Mouse (Mus musculus) liver, postnatal 0 days (tissue): ENCODE measurements around the gene Snx20. TPM values are rescaled to one million over a fixed set of nuclear protein-coding genes. Genes with fewer than 3 reads are reported as not detected.

Experiments
- ATAC-seq: fragments of 200-750 bp; cut with Nextera tagmentation; 2 replicates; pipeline ENCODE4 v1.8.0; 2017; ENCODE audit warnings: mild to moderate bottlenecking, moderate library complexity
- DNase-seq: peaks from one replicate; pipeline ENCODE4 v3.0.0-alpha.2; 2016
- H3K27ac ChIP-seq: fragments of 300-500 bp; sonication (generic); 2 replicates; pipeline ENCODE4 v1.5.1; 2014; ENCODE audit warnings: antibody characterized with exemption, moderate library complexity, mild to moderate bottlenecking, low read depth
- H3K27me3 ChIP-seq: fragments of 300-500 bp; sonication (generic); 2 replicates; pipeline ENCODE4 v1.6.1; 2014; ENCODE audit warnings: low read length, control low read depth, mixed read lengths; ENCODE audit not compliant: insufficient read depth
- H3K36me3 ChIP-seq: fragments of 300-500 bp; sonication (generic); replicated peaks from 2 replicates; pipeline ENCODE4 v1.6.1; 2014; ENCODE audit warnings: mild to moderate bottlenecking, control low read depth, low read length, moderate library complexity, mixed read lengths; ENCODE audit not compliant: insufficient read depth
- H3K4me1 ChIP-seq: fragments of 300-500 bp; sonication (generic); 2 replicates; pipeline ENCODE4 v1.6.1; 2014; ENCODE audit warnings: antibody characterized with exemption, mild to moderate bottlenecking, control low read depth; ENCODE audit not compliant: insufficient read depth
- H3K4me2 ChIP-seq: fragments of 300-500 bp; sonication (generic); 2 replicates; pipeline ENCODE4 v1.6.1; 2014; ENCODE audit warnings: low read depth, mild to moderate bottlenecking, low read length, moderate library complexity, mixed read lengths
- H3K4me3 ChIP-seq: fragments of 300-500 bp; sonication (generic); 2 replicates; pipeline ENCODE4 v1.5.1; 2014; ENCODE audit warnings: low read depth, low read length
- H3K9ac ChIP-seq: fragments of 300-500 bp; sonication (generic); replicated peaks from 2 replicates; pipeline ENCODE4 v1.6.1; 2014; ENCODE audit warnings: mild to moderate bottlenecking, moderate library complexity
- H3K9me3 ChIP-seq: fragments of 300-500 bp; sonication (generic); 2 replicates; pipeline ENCODE4 v1.6.1; 2016; ENCODE audit warnings: mild to moderate bottlenecking, control low read depth, low read length, mixed read lengths
- CTCF ChIP-seq: sonication (generic); IDR thresholded peaks from 2 replicates; pipeline ENCODE4 v1.5.1; 2016; ENCODE audit warnings: antibody characterized with exemption, low read depth
- EP300 ChIP-seq: IDR thresholded peaks from 2 replicates; pipeline ENCODE4 v1.6.1; 2016; ENCODE audit warnings: antibody characterized with exemption, low read depth, mild to moderate bottlenecking
- WGBS: fragments of 180-500 bp; shearing (Covaris S2); extraction: QIAGEN DNeasy Blood & Tissue Kit; methylation state at CpG from one replicate; pipeline ENCODE4 v1.1.7; 2014; ENCODE audit not compliant: insufficient replicate concordance; 5-methylcytosine and 5-hydroxymethylcytosine counted together
- polyA plus RNA-seq: library from polyadenylated mRNA; unstranded; fragments of >200 nt; fragmentation: Nextera tagmentation; extraction: Ambion mirVana; gene quantifications from 2 replicates; pipeline ENCODE4 v1.2.1, GENCODE M21; 2015

Snx20 gene
- polyA plus RNA-seq, 1 experiment from 2014 or later, result 6.0 TPM

DNA sequence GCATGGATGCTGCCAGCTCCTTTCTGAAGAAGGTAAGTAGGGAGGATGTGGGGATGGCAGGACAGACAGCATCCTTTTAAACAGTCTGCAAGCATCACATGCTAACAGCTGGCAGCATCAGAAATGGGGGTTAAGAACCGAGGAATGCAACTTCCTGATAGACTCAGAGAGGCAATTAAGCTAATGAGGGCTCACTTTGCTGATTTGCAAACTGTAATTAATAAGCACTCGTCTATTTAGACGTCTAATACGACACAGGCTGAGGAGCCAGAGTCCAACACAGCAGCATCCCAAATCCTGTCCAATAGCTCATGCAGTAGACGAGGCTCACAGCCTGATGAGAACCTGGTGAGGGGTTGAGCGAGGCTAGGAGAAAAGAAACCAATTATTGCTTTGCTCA, 25.7 kb downstream of the Snx20 start:
- ATAC-seq (no peak), DNase-seq (no peak)
- Histone ChIP-seq H3K36me3 (no peaks in the 10 kb centered on the region), H3K4me3 (no peak overlapping the region), H3K4me2 (no peak overlapping the region), H3K9ac (no peak overlapping the region), H3K9me3 (no peaks in the 10 kb centered on the region), H3K4me1 (no peaks in the 10 kb centered on the region), H3K27ac (no peak overlapping the region), H3K27me3 (no peaks in the 10 kb centered on the region)
- 64% methylated on average over 6 of the region's 6 CpGs for WGBS
- TF ChIP-seq CTCF, result no peak
- TF ChIP-seq EP300, result no peak

DNA sequence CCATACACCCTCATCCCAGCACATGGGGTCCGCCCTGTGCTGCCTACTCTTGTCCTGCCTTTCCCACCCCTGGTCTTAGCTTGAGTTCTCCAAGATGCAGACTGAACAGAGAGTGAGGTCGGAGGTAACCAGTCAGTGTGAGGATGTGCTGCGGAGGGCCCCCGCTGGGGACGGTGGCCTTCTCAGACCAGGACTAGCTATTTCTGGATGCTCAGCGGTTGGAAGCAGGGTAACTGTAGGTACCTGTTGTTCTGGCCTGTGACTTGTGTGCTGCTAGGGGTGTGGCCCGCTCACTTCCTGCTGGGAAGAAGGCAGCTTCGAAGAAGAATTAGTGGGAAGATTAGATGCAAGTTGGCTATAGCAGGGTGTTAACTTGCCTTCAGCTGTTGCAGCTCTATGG, 26.9 kb downstream of the Snx20 start:
- WGBS, result 74% methylated on average over 8 of the region's 8 CpGs

DNA sequence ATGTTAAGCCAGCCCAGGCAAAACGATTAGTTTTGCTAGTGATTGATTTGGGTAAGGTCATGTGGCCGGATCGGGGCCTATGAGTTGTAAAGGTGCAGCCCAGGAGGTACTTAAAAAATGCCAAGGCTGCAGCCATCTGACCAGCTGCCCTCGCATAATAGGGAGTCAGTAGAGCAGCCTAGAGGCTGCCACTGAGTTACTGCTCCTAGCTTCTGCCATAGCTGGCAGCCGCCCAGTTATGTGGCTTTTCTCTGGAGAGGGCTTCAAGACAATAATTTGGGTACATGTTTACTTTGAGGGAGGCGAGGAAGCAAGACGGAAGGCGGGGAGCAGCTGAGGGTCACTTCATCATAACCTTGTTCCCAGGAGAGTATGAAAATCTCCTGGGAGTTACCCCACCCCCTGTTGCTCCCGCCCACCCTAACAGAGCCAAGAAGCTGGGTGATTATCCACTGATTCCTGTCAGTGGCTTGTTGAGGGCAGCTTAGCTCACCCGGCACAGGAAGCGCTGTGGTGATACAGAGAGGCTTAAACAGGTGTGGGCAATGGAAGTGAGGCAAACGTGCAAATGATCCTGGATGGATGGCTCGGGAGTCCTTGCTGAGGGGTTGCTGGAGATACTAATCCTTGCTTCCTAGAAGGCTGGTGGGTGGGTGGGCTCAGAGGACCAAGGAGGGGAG, 30.4 kb downstream of the Snx20 start:
- no peak overlapping the region for H3K27ac ChIP-seq
- peaks cover 5% of the 10 kb centered on the region; the same call in 1 of the 2 replicates for H3K9me3 ChIP-seq
- no peaks in the 10 kb centered on the region for H3K4me1 ChIP-seq
- DNase-seq (no peak), ATAC-seq (no peak)
- no peaks in the 10 kb centered on the region for H3K36me3 ChIP-seq
- no peak for TF ChIP-seq CTCF
- TF ChIP-seq EP300, result no peak
- no peak overlapping the region for H3K4me3 ChIP-seq
- H3K4me2 ChIP-seq, result no peak overlapping the region
- H3K9ac ChIP-seq, result no peak overlapping the region
- 58% methylated on average over 13 of the region's 13 CpGs for WGBS
- H3K27me3 ChIP-seq, result no peaks in the 10 kb centered on the region

More for the DNA sequence above, 26.9 kb downstream of the Snx20 start:
- Histone ChIP-seq H3K9me3 (no peaks in the 10 kb centered on the region), H3K27me3 (no peaks in the 10 kb centered on the region), H3K4me1 (no peaks in the 10 kb centered on the region), H3K36me3 (no peaks in the 10 kb centered on the region), H3K4me2 (no peak overlapping the region), H3K9ac (no peak overlapping the region), H3K4me3 (no peak overlapping the region), H3K27ac (no peak overlapping the region)
- DNase-seq (no peak), ATAC-seq (no peak)
- TF ChIP-seq EP300 (no peak), CTCF (no peak)

DNA sequence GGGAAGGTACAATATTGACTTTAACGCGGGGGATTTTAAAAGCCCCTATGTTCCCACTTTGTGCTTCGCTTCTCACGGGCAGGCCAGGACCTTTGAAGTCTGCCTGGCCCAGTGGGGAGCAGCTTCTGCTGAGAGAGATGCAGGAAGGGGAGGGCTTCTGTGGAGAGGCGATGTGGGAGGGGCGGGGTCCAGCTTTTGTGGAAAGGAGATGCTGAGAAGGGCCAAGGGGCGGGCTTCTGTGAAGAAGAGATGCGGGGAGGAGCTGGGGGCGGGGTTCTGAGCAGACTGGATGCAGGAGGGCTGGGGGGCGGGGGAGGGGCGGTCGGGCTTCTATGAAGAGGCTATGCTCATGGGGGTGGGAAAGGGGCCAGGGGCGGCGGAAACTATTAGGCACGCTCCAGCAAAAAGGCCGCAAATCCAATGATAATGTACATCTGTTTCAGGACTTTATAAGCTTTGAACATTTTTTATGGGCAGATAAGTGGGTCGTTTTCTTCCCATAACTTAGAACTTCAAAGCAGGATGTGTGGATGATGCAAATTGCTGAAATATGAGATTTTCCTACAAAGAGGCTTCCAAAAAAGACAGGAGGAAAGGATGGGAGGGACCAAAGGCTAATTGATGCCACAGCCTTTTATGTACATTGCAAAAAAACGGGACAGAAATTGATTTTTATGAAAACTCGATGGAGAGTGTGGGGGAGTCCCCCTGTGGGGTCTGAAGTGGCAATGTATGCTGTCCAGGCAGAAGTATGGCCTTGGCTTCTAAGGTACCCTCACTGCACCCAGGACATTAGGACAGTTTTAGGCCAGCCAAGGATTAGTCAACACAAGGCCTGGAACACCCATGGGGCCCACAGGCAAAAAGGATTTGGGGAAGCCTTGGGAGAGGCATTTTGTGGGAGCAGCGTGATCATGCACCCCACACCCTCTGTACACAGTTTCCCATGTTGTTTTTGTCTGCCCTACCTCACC, 31.6 kb downstream of the Snx20 start:
- Histone ChIP-seq H3K4me1 (no peaks in the 10 kb centered on the region), H3K4me3 (no peak overlapping the region), H3K9me3 (peaks cover 5% of the 10 kb centered on the region; the same call in 1 of the 2 replicates), H3K9ac (no peak overlapping the region), H3K36me3 (no peaks in the 10 kb centered on the region), H3K27me3 (no peaks in the 10 kb centered on the region), H3K27ac (no peak overlapping the region), H3K4me2 (0 out of 2 replicates have a peak overlapping the region, but pooled peaks have one; percentile 13)
- TF ChIP-seq EP300, result no peak
- no peak for TF ChIP-seq CTCF
- no peak for ATAC-seq
- 18% methylated on average over 19 of the region's 20 CpGs for WGBS
- DNase-seq, result peak; percentile 57

DNA sequence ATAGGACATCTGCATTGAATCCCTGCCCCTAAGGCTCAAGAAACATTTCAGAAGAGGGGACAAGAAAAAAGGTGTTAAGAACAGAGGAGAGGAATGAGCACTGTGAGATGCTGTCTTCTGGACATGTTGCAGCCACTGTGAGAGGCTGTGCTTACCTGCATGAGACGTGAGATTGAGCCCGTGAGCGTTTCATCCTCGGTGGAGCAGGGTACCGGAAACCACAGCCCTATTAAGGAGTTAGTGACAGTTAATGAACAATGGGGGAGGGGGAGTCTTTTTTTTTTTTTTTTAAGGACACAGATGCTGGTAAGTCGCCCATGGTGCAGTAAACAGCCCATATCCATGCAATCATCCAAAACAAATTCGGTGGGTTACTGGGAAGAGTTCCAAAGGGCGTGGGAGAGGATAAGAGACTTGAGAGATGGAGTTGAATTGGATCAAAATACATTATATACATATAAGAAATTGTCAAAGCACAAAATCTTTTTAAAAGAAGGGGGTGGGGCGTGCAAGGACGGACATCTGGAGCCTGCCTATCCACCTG, 32.4 kb downstream of the Snx20 start:
- 24% methylated on average over 10 of the region's 10 CpGs for WGBS
- H3K27me3 ChIP-seq, result no peaks in the 10 kb centered on the region
- H3K36me3 ChIP-seq, result no peaks in the 10 kb centered on the region
- DNase-seq (no peak), ATAC-seq (no peak)
- H3K9ac ChIP-seq, result no peak overlapping the region
- H3K9me3 ChIP-seq, result peaks cover 5% of the 10 kb centered on the region; the same call in 1 of the 2 replicates
- no peaks in the 10 kb centered on the region for H3K4me1 ChIP-seq
- no peak overlapping the region for H3K27ac ChIP-seq
- H3K4me3 ChIP-seq, result no peak overlapping the region
- 0 out of 2 replicates have a peak overlapping the region, but pooled peaks have one; percentile 13 for H3K4me2 ChIP-seq
- no peak for TF ChIP-seq EP300
- TF ChIP-seq CTCF, result no peak

DNA sequence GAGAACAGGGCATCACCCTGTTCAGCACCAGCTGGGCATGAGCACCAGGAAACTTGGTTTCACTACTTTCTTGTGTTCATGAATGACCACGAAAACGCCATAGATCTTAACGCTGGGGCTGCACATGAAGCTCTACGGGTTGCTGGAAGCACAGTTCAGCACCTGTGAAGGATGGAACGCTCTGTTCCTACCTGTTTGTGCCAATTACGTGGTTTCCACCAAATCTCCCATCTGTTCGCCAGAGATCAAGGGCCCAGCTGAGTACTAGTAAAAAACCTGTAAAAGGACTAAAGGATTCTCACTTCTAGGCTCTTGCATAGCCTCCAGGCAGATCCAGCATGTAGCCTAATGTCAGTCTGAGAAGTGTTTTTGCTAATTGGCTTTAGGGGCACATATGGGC, 36.4 kb downstream of the Snx20 start:
- no peak for ATAC-seq

More for the DNA sequence above, 36.4 kb downstream of the Snx20 start:
- H3K27me3 ChIP-seq, result no peaks in the 10 kb centered on the region
- H3K4me1 ChIP-seq, result no peaks in the 10 kb centered on the region
- H3K36me3 ChIP-seq, result no peaks in the 10 kb centered on the region
- H3K27ac ChIP-seq, result no peak overlapping the region
- no peak overlapping the region for H3K4me2 ChIP-seq
- no peak overlapping the region for H3K4me3 ChIP-seq
- WGBS, result 68% methylated on average over 7 of the region's 7 CpGs
- no peak overlapping the region for H3K9ac ChIP-seq
- no peak for DNase-seq
- H3K9me3 ChIP-seq, result peaks cover 5% of the 10 kb centered on the region; the same call in 1 of the 2 replicates
- TF ChIP-seq EP300 (no peak), CTCF (no peak)
